Mouse (Mus musculus) urinary bladder, adult 2 months (tissue): Measurements from ENCODE around the gene Rpp25. TPM values are rescaled to one million over a fixed set of nuclear protein-coding genes. Genes with fewer than 3 reads are reported as not detected.

Experiments used
- polyA plus RNA-seq: library from polyadenylated mRNA; depleted of rRNA; stranded (reverse); fragments of >200 nt; gene quantifications from 2 replicates; pipeline ENCODE4 v1.2.3, GENCODE M21; 2012; rRNA removed

The Rpp25 gene
- polyA plus RNA-seq, 1 experiment: 1.7 TPM

Other genes starting within 250 kb of the Rpp25 start
- gene 1700017B05Rik, start 241.4 kb upstream of the Rpp25 start, polyA plus RNA-seq: 4.6 and 10.7 TPM in 2 replicates
- gene Ppcdc, start 63.9 kb upstream of the Rpp25 start, polyA plus RNA-seq: 47.1 and 75.2 TPM in 2 replicates
- 123 and 150 TPM in 2 replicates for gene Scamp5, start 36.0 kb upstream of the Rpp25 start, polyA plus RNA-seq
- gene Cox5a, start 17.2 kb downstream of the Rpp25 start, polyA plus RNA-seq: 223 and 254 TPM in 2 replicates
- 14.9 and 17.5 TPM in 2 replicates for gene Fam219b, start 33.5 kb downstream of the Rpp25 start, polyA plus RNA-seq
- gene Mpi, start 48.7 kb downstream of the Rpp25 start, polyA plus RNA-seq: 21.3 and 22.5 TPM in 2 replicates
- 60.9 and 62.9 TPM in 2 replicates for gene Scamp2, start 56.9 kb downstream of the Rpp25 start, polyA plus RNA-seq
- 32.4 and 38.8 TPM in 2 replicates for gene Ulk3, start 85.4 kb downstream of the Rpp25 start, polyA plus RNA-seq
- gene Cplx3, start 102.3 kb downstream of the Rpp25 start, polyA plus RNA-seq: not detected in 2 replicates
- gene Lman1l, start 116.7 kb downstream of the Rpp25 start, polyA plus RNA-seq: 0.03 and 0.07 TPM in 2 replicates
- gene Csk, start 149.6 kb downstream of the Rpp25 start, polyA plus RNA-seq: 54.8 and 69.3 TPM in 2 replicates
- gene Cyp1a2, start 179.7 kb downstream of the Rpp25 start, polyA plus RNA-seq: not detected in 2 replicates
- gene Cyp1a1, start 183.9 kb downstream of the Rpp25 start, polyA plus RNA-seq: 16.2 and 21.1 TPM in 2 replicates
- gene Edc3, start 204.5 kb downstream of the Rpp25 start, polyA plus RNA-seq: 12.3 and 13.8 TPM in 2 replicates